Mouse (Mus musculus): ENCODE measurements around the gene Atn1. TPM values are rescaled to one million over a fixed set of nuclear protein-coding genes. Genes with fewer than 3 reads are reported as not detected.

Atn1 gene
- total RNA-seq, 1 experiment, result 8.9 TPM

DNA sequence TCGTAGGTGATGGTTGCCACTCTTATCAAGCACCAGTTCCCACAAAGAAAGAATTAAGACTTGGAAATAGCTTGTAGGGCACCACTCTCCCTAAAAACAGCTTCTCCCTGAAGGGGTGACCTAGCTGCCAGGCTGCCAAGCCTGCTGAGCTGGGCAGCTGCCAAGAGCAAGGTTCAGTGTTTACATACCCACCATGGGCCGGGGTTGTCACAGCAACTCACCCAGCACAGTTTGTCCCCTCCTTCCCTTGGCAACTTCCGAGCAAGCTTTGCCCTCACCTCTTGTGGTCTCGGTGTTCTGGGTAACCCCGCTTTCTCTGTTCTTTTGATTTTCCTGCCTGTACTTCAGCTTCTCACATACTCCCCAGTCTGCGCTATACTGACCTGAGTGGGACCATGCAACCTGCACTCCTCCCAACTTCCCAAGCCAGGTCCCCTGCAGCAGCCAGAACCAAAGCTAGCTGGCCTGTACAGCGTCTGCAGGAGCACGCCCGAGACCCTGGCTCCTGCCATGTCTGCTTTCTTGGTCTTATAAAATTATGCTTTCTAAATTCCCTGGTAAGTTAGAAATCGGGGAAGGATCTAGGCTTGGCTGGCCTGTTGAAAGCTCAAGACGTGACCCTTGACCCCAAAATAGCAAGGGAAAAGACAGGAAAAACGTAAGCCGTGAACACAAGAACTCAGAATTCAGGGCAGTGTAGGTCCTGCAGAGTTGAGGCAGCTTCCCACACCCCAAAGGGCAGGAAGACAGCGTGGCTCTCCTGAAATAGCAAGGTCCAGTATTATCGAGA, 62.0 kb downstream of the Atn1 start:
- in situ Hi-C loops (cut with MboI; ENCODE audit: low sequenced_read_pairs in 2 of 2, unreplicated experiment in 2 of 2), result no loop called here
- no peaks in the 10 kb centered on the region for H3K9me3 ChIP-seq (ENCODE audit: control insufficient read depth, insufficient read depth, low read depth, low read length)
- peaks cover 0 to 7% of the 10 kb centered on the region in 2 experiments; a peak in 1 of 4 replicates for H3K4me1 ChIP-seq (ENCODE audit: control insufficient read depth in 2 of 2, insufficient read depth in 2 of 2, low read length in 2 of 2, poor library complexity in 1 of 2)
- no peak overlapping the region for H3K27ac ChIP-seq (ENCODE audit: insufficient read depth, low read depth, low read length, poor library complexity, severe bottlenecking)
- no peak for DNase-seq (ENCODE audit: low read depth, low spot score)
- no peak overlapping the region for H3K4me3 ChIP-seq (ENCODE audit: insufficient read depth in 1 of 2, low read depth in 1 of 2, low read length in 2 of 2, poor library complexity in 1 of 2, severe bottlenecking in 1 of 2)
- H3K9ac ChIP-seq (ENCODE audit: insufficient read depth, low read depth, low read length, poor library complexity, severe bottlenecking), result no peak overlapping the region
- peaks cover 5% of the 10 kb centered on the region; the same call in 1 of the 2 replicates for H3K36me3 ChIP-seq (ENCODE audit: control insufficient read depth, insufficient read depth, low read length, poor library complexity, severe bottlenecking)
- no peak for TF ChIP-seq ZNF384 (IDR thresholded peaks at IDR 0.05; ENCODE audit: low read depth, low read length)
- no peak for TF ChIP-seq ZC3H11A (IDR thresholded peaks at IDR 0.05; ENCODE audit: borderline replicate concordance, low read depth, low read length)
- TF ChIP-seq CHD2 (IDR thresholded peaks at IDR 0.05; ENCODE audit: low read depth, low read length), result no peak
- no peak for TF ChIP-seq MAFK (IDR thresholded peaks at IDR 0.05; ENCODE audit: insufficient read depth, low read depth, low read length)
- no peak for TF ChIP-seq HCFC1 (IDR thresholded peaks at IDR 0.05; ENCODE audit: borderline replicate concordance, insufficient read depth, low read length)

DNA sequence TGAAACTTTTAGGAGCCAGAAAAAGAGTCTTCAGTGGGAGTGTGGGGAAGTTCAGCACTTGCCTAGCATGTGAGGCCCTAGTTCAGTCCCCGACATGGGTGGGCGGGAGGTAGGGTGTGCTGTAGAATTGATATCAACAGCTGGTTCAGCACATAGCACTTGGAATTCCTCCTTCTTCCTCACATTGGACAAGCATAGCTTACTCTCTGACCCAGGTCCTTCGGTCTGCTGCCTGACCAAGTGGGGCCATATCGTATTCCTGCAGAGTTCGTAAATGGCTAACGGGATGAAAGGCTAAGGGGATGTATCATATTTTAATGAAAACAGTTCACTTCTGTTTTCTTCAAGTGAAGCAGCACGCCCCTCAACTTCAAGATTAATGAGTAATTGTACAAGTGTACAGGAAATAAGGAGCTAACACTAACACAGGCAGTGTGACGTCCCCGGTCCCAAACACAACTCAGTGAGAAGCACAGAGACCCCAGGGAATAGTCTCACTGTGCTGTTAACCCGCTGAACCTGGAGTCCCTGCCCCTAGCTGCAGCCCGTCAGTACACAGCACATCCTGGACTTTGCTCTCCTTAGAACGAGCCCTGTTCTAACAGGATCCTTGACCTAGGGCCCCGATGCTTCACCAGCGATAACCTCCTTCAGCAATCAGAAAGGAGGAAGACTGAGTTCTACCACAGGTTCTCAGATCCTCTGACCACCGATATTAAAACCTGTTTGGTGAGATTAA, 62.9 kb downstream of the Atn1 start:
- H3K9me3 ChIP-seq (ENCODE audit: control insufficient read depth, insufficient read depth, low read depth, low read length), result no peaks in the 10 kb centered on the region
- peaks cover 0 to 7% of the 10 kb centered on the region in 2 experiments; a peak in 1 of 4 replicates for H3K4me1 ChIP-seq (ENCODE audit: control insufficient read depth in 2 of 2, insufficient read depth in 2 of 2, low read length in 2 of 2, poor library complexity in 1 of 2)
- no peak overlapping the region for H3K9ac ChIP-seq (ENCODE audit: insufficient read depth, low read depth, low read length, poor library complexity, severe bottlenecking)
- no peak for TF ChIP-seq ZC3H11A (IDR thresholded peaks at IDR 0.05; ENCODE audit: borderline replicate concordance, low read depth, low read length)
- no peak for TF ChIP-seq HCFC1 (IDR thresholded peaks at IDR 0.05; ENCODE audit: borderline replicate concordance, insufficient read depth, low read length)
- no peak for TF ChIP-seq ZNF384 (IDR thresholded peaks at IDR 0.05; ENCODE audit: low read depth, low read length)
- no peak overlapping the region for H3K4me3 ChIP-seq (ENCODE audit: insufficient read depth in 1 of 2, low read depth in 1 of 2, low read length in 2 of 2, poor library complexity in 1 of 2, severe bottlenecking in 1 of 2)
- in situ Hi-C loops (cut with MboI; ENCODE audit: low sequenced_read_pairs in 2 of 2, unreplicated experiment in 2 of 2), result no loop called here
- no peak overlapping the region for H3K27ac ChIP-seq (ENCODE audit: insufficient read depth, low read depth, low read length, poor library complexity, severe bottlenecking)
- DNase-seq (ENCODE audit: low read depth, low spot score), result no peak
- H3K36me3 ChIP-seq (ENCODE audit: control insufficient read depth, insufficient read depth, low read length, poor library complexity, severe bottlenecking), result no peaks in the 10 kb centered on the region; the same call in 1 of the 2 replicates

Other genes starting within 250 kb of the Atn1 start
- 0.26 and 0.31 TPM in 2 replicates for gene C1ra, start 244.1 kb downstream of the Atn1 start, total RNA-seq (2012; rRNA removed)
- 2.6 and 9.2 TPM in 2 replicates for gene C1s1, start 214.2 kb downstream of the Atn1 start, total RNA-seq (2012; rRNA removed)
- gene C1rb, start 186.2 kb downstream of the Atn1 start, total RNA-seq (2012; rRNA removed), result 0.26 TPM in 1 of 2 replicates, not detected in the other
- gene C1s2, start 120.4 kb downstream of the Atn1 start, total RNA-seq (2012; rRNA removed), result 0.27 and 0.63 TPM in 2 replicates
- 65.5 and 107 TPM in 2 replicates for gene Lpcat3, start 93.5 kb downstream of the Atn1 start, total RNA-seq (2012; rRNA removed)
- gene Emg1, start 44.3 kb downstream of the Atn1 start, total RNA-seq (2012; rRNA removed), result 292 and 344 TPM in 2 replicates
- 530 and 581 TPM in 2 replicates for gene Phb2, start 44.2 kb downstream of the Atn1 start, total RNA-seq (2012; rRNA removed)
- 15.1 and 16.5 TPM in 2 replicates for gene Ptpn6, start 17.8 kb downstream of the Atn1 start, total RNA-seq (2012; rRNA removed)
- 108 and 128 TPM in 2 replicates for gene Grcc10, start 15.2 kb downstream of the Atn1 start, total RNA-seq (2012; rRNA removed)
- gene Gm45234, start 503 bp downstream of the Atn1 start, total RNA-seq (2012; rRNA removed), result 0.13 TPM in 1 of 2 replicates, not detected in the other
- 10.1 and 17.9 TPM in 2 replicates for gene Eno2, start 13.1 kb upstream of the Atn1 start, total RNA-seq (2012; rRNA removed)
- gene Lrrc23, start 23.2 kb upstream of the Atn1 start, total RNA-seq (2012; rRNA removed), result 0.37 TPM in 1 of 2 replicates, not detected in the other
- gene Spsb2, start 52.1 kb upstream of the Atn1 start, total RNA-seq (2012; rRNA removed), result 6.3 and 10.1 TPM in 2 replicates
- 306 and 404 TPM in 2 replicates for gene Tpi1, start 57.8 kb upstream of the Atn1 start, total RNA-seq (2012; rRNA removed)
- 149 and 150 TPM in 2 replicates for gene Usp5, start 73.0 kb upstream of the Atn1 start, total RNA-seq (2012; rRNA removed)
- 128 and 137 TPM in 2 replicates for gene Cdca3, start 73.0 kb upstream of the Atn1 start, total RNA-seq (2012; rRNA removed)
- gene Gnb3, start 83.8 kb upstream of the Atn1 start, total RNA-seq (2012; rRNA removed), result 0.32 TPM in 1 of 2 replicates, not detected in the other
- 10.1 and 15.6 TPM in 2 replicates for gene P3h3, start 101.2 kb upstream of the Atn1 start, total RNA-seq (2012; rRNA removed)
- 1.7 and 3.1 TPM in 2 replicates for gene Gpr162, start 107.5 kb upstream of the Atn1 start, total RNA-seq (2012; rRNA removed)
- 0.37 and 0.49 TPM in 2 replicates for gene Cd4, start 131.7 kb upstream of the Atn1 start, total RNA-seq (2012; rRNA removed)
- 1.0 and 1.2 TPM in 2 replicates for gene Lag3, start 155.2 kb upstream of the Atn1 start, total RNA-seq (2012; rRNA removed)
- gene Ptms, start 163.6 kb upstream of the Atn1 start, total RNA-seq (2012; rRNA removed), result 66.7 and 67.4 TPM in 2 replicates
- gene Mlf2, start 174.9 kb upstream of the Atn1 start, total RNA-seq (2012; rRNA removed), result 179 and 196 TPM in 2 replicates
- gene Cops7a, start 209.0 kb upstream of the Atn1 start, total RNA-seq (2012; rRNA removed), result 138 and 141 TPM in 2 replicates
- gene Pianp, start 240.2 kb upstream of the Atn1 start, total RNA-seq (2012; rRNA removed), result 2.9 and 6.1 TPM in 2 replicates

Measured in ES-E14 (cell line).